Mouse (Mus musculus) gastrocnemius, adult 18-20 months (tissue): ENCODE results near the gene Hexim2. TPM values are rescaled to one million over a fixed set of nuclear protein-coding genes. Genes with fewer than 3 reads are reported as not detected.

ENCODE experiments used
- DNase-seq: peaks from one replicate; pipeline ENCODE4 v3.0.0; 2021; ENCODE audit warnings: low spot score
- long read RNA-seq, 2 experiments: library from polyadenylated mRNA; stranded (forward); transcript quantifications; one replicate each; pipeline ENCODE4 v2.0.0; 2021
- total RNA-seq, 2 experiments: library from RNA; stranded (reverse); gene quantifications; 2 replicates each; pipeline ENCODE4 v1.2.3; 2021

Gene Hexim2
- 1 to 10 TPM; 3.3 to 4.4 TPM for total RNA-seq
- long read RNA-seq, experiment 1, partial matches to known transcripts, result 0 of 3 reads
- long read RNA-seq, experiment 1, other reads (novel, unspliced or antisense), result 0 of 3 reads
- long read RNA-seq, experiment 2, partial matches to known transcripts, result 0 of 5 reads
- long read RNA-seq, experiment 2, other reads (novel, unspliced or antisense), result 0 of 5 reads

- peak; percentile 65 for DNase-seq
These were observed at the start of gene Hexim2 for GRCm38 (mm10) chr11:103131701-103132575. Gene Hexim2 (plus strand): TSS chr11:103132429.

GRCm38 (mm10) chr11:103093306-103093705, 38.9 kb upstream of the Hexim2 start:
- DNase-seq, result no peak

- DNase-seq, result no peak
These were observed 38.1 kb upstream of the Hexim2 start for GRCm38 (mm10) chr11:103093862-103094833.

GRCm38 (mm10) chr11:103095107-103095670, 37.0 kb upstream of the Hexim2 start:
- no peak for DNase-seq

- DNase-seq, result no peak
These were observed 36.4 kb upstream of the Hexim2 start for GRCm38 (mm10) chr11:103095801-103096200.

- no peak for DNase-seq
These were observed 35.0 kb upstream of the Hexim2 start for GRCm38 (mm10) chr11:103096979-103097894.

- DNase-seq, result no peak
These were observed 33.6 kb upstream of the Hexim2 start for GRCm38 (mm10) chr11:103098531-103099190.

- DNase-seq, result no peak
These were observed 32.8 kb upstream of the Hexim2 start for GRCm38 (mm10) chr11:103099352-103099940.

- DNase-seq, result no peak
These were observed 31.9 kb upstream of the Hexim2 start for GRCm38 (mm10) chr11:103100361-103100760.

- peak; percentile 91 for DNase-seq
These were observed 30.8 kb upstream of the Hexim2 start, which contains the start of the genes Plcd3 and Acbd4 for GRCm38 (mm10) chr11:103101481-103101865. Gene Plcd3 (minus strand): TSS chr11:103101658. Gene Acbd4 (plus strand): TSS chr11:103101682.

- DNase-seq, result peak; percentile 79
These were observed 30.2 kb upstream of the Hexim2 start for GRCm38 (mm10) chr11:103101866-103102501.

GRCm38 (mm10) chr11:103102725-103103349, 29.4 kb upstream of the Hexim2 start:
- DNase-seq, result peak; percentile 98

GRCm38 (mm10) chr11:103103621-103104020, 28.6 kb upstream of the Hexim2 start:
- no peak for DNase-seq

GRCm38 (mm10) chr11:103104469-103104868, 27.8 kb upstream of the Hexim2 start:
- no peak for DNase-seq

GRCm38 (mm10) chr11:103105180-103105725, 27.0 kb upstream of the Hexim2 start:
- no peak for DNase-seq

GRCm38 (mm10) chr11:103105810-103106209, 26.4 kb upstream of the Hexim2 start:
- no peak for DNase-seq

- no peak for DNase-seq
These were observed 25.8 kb upstream of the Hexim2 start for GRCm38 (mm10) chr11:103106386-103106785.

- peak; percentile 21 for DNase-seq
These were observed 20.9 kb upstream of the Hexim2 start for GRCm38 (mm10) chr11:103111301-103111700.
